Mouse (Mus musculus): ENCODE data around the gene Nav1.

GRCm38 (mm10) chr1:135644110-135644509 lies 37.0 kb upstream of the Nav1 start:
- TF ChIP-seq E2F4 (IDR thresholded peaks at IDR 0.05; ENCODE audit: insufficient read depth) (no peak), POLR2A (IDR thresholded peaks at IDR 0.05; ENCODE audit: insufficient read length, low read depth) (no peak), MYOD1 (IDR thresholded peaks at IDR 0.05; ENCODE audit: control insufficient read depth in 1 of 3, insufficient read length in 2 of 3, low read depth in 2 of 3) (peak in 1 of 3 experiments; percentile 19), TCF12 (IDR thresholded peaks at IDR 0.05; ENCODE audit: insufficient read depth, poor library complexity, severe bottlenecking) (no peak)
